Mouse (Mus musculus) hindlimb bud, embryonic 11.5 days (tissue): ENCODE results near the gene Tbcel.

Experiments used
- DNase-seq: peaks from one replicate; pipeline ENCODE4 v3.0.0-alpha.2; 2012; ENCODE audit warnings: low read depth, low spot score; ENCODE audit errors: extremely low spot score

Gene Tbcel

DNA sequence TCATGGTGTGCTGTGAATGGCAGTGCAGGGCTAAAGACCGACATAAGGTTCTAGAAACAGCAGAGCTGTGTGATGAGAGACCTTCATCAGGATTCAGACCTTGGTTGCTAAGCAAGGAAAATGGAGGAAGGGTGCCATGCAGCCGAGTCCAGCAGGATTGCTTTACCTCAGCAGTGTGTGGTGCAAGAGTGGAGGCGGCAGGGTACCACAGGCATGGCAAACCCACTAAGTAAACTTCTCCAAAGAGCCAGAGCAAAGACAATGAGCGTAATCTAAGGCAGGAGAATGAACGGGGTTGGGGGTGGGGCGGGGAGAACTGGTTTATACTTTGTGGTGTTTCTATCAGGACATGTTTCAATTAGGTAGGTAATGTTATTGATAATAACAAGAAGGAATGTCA, 58.6 kb downstream of the Tbcel start:
- no peak for DNase-seq

DNA sequence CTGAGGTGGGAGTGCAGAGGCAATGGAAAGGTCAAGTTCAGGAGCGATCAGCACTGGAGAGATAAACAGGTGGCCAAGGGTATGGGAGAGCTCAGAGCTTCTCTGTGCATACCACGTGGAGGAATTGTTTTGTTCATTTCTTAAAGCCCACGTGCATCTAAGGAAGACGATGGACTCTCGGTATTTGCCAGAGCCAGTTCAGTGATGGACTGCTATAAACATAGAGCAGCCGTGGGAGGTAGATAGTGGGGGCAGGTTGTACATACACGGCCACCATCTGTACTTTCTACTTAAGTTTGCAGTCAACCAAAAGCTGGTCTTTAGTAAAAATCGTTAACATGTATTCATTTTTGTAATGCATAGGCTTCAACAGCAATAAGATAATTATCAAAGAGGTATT, 65.5 kb downstream of the Tbcel start:
- no peak for DNase-seq

DNA sequence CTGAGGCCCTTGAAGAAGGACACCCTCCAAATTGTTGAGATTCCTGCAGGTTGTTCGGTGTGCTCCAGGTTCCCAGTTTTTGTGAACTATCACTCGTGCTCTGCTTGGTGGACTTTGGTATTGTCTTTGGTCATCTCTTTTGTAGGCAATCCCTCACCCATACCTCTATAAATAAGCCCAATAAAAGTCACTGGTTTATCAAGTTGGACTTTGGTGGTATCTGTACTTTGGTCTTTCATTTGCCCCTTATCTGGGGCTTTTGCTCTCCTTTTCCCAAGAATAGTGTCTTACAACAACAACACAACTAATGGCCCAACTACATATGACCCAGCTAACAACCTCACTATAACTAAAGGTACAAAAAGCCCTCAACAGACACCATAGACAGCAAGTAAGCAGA, 66.4 kb downstream of the Tbcel start:
- DNase-seq, result no peak

DNA sequence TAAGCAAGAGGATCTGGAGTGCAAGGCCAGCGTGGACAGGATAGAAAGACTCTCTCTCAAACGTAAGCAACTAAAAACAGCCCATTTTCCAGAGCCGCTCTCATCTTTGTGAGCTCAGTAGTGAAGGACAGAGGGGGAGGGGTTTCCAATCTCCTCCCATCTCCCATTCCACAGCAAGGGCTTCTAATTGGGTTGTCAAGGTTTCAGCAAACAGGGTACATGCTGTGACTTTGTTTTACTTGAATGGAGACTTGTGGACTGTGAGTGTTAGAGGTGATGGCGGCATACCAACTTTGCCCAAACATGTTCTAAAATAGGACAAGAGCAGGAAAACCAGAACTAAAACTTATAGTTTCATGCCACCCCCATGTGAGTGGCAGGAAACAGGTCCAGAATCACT, 68.2 kb downstream of the Tbcel start:
- no peak for DNase-seq

DNA sequence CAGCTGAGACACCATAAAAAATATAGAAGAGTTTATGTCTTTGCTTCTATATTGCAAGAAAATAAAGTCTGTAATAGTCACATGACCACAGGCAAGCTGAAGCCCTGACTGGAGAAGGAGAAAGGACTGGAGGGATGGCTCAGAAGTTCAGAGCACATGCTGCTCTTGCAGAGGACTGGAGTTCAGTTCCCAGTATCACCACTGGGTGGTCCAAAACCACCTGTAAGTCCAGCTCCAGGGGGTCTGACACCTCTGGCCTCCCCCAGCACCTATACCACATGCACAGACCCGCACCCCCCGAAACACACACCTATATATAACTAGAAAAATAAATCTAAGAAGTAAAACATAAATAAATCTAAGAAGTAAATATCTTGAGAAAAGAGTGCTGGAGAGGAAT, 75.5 kb downstream of the Tbcel start:
- DNase-seq, result no peak

DNA sequence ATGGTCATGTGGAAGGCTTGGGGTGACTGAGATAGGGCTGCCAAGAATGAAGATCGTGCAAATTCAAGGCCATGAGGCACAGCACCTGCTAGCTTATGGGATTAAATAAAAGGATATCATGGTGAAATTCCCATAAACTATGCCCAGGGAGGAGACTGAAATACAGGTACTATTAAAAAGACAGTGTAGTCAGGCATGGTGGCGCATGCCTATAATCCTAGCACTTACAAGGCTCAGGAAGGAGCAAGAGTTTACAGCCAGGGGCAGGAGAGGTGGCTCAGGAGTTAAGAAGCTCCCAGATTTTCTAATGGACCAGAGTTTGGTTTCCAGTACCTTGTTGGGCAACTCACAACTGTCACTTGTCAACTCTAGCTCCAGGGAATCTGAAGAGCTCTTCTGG, 76.0 kb downstream of the Tbcel start:
- no peak for DNase-seq

DNA sequence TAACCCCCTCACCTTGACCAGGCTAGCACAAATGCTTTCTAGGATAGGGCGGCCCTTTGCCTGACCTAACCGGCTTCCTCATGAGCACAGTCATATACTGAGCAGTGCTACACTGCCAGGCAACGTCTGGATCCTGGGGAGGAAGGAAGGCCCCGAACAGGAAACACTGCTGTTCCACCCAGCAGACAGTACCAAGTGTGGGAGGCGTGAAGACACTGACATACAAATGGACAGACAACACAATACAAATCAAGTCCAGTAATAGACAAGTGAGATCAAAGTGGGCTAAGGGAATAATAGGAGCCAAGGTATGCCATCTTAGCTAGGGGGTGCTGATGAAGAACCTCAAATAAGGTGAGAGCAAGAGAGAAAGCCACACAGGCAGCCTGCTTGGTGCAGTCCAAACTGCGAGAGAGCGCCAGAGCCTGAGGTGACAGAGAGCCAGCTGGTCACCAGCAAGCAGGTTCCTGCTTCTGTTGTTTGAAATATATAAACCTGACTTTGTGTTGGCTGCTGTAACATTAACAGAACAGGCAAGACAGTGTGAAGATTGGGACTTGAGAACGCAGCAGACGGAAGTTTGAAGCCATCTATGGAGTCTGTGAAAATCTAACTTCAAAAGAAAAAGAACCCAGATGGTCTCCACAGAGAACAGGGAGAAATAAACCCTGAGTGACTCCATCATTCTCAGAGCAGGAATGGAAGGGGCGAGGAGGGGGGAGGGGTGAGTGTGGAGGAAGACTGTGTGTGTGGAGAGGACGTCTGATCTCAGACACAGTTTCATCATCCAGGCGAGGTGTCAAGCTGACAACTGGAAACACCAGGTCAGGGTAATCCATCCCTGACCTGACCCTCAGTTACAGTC, 79.3 kb downstream of the Tbcel start:
- DNase-seq, result no peak

DNA sequence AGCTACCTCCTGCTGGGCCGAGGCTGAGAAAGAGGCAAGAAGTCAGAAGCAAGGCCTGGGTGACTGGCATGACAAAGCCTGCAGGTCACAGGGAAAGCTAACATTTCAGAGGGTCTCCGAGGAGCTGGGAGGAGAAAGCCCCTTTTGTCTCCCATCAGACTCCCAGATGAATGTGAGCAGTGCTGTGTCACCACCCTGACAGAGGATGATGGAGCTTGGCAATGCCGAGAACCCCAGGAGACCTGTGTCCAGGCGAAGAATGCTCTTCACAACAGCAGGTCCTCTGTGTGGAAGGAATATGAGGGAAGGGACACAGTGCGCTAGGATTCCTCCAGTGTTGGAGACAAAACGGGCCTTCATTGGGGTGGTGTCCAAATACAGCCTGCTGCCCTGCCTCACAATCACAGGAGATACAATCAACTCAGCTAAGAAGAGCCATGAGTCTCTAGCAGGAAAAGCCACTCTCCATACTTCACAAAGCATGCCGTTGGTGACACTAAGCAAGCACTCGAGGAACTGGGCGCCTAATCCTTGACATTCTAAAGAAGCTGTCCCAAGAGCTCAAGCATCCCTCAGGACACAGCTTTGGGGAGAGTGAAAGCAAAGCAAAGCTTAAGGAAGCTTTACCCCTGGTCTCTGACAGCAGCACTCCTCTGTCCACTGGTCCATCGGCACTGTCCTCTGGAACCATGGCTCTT, 80.8 kb downstream of the Tbcel start:
- DNase-seq, result no peak

DNA sequence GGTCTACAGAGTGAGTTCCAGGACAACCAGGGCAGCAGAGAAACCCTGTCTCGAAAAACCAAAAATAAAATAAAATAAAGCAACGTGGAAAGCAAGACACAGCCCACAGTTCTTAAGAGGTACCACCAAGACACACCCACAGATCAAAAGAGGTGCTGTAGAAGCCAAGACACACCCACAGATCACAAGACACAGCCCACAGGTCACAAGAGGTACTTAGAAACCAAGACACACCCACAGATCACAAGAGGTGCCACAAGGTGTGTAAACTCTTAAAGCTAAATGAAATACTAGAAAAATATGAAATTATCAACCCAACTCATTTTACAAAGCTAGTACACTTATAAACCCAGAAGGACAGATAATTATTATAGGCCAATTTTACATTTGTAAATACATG, 84.0 kb downstream of the Tbcel start:
- DNase-seq, result no peak

DNA sequence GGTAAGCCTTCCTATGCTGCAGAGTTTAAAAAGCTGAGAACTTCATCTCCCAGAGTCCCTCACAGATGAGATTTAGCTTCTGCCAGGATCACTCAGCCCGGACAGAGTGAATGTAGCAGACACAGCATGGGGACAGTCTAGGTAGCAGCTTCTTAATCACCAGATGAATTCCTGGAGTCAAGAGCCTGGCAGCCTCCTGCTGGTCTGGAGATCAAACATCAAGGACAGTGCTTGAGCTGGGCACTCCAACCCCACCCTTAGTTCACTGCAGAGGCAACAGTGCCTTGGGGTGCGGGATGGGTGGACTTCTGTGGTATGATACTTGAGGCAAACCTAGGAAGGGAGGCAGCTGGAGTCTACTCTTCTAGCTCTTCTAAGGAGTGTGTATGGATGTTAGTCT, 87.9 kb downstream of the Tbcel start:
- no peak for DNase-seq

DNA sequence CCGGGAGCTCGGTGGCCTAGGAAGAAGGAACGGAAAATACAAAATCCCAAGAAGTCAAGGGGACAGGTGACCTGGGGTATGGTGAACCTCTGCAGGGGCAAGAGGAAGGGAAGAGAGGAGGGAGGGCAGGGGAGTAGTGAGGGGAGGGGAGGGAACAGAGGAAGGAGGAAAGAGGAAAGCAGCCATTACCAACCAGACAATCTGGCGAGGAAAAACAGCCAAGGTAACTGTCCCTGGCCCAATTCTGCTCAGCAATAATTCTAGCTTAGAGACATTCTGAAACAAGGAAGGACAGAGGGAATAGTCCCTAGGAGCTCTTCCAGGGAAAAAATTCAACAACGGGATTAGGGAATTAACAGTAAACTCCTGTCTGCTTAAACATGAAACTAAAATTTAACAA, 88.8 kb downstream of the Tbcel start:
- DNase-seq, result no peak

DNA sequence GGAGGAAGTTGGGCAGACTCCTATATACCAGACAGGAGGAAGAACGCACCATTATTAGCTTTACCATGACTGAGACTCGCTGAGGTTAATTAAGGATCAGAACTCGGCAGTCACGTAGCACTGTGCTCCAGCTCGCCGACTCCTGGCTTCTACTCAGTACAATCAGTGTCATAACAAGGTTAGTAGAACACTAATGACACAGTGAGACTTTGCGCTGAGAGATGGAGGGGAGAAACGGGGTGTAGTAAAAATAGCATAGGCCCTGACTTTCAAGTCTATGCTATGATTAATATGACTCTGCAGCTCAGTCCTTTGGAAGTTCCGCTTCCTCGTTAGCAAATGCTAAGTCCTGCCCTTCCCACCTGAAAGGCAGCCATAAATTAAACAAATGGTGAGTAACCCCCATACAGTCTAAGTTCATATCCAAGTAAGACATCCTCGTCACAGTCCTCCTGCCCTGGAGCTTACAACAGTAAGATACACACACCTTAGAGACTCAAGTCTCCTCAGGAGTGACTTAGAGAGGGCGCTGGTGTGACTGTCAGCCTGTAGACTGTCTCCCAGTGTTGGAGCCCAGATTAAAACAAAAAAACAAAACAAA, 90.2 kb downstream of the Tbcel start:
- no peak for DNase-seq

DNA sequence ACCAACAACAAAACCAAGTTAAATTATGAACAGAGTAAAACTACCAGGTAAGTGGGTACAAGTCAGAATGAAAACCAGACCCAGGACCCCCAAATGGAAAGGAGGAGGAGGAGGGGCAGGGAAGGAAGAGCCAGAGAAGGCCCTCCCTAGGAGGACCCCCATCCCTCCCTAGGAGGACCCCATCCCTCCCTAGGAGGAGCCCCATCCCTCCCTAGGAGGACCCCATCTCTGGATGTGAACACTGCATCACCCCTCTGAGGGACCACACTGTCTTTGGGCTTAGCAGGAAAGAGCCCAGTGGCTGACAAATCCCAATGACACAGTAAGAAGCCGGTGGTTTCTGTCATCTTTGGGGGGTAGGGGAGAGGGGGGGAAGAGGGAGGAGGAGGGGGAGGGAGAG, 92.4 kb downstream of the Tbcel start:
- no peak for DNase-seq

DNA sequence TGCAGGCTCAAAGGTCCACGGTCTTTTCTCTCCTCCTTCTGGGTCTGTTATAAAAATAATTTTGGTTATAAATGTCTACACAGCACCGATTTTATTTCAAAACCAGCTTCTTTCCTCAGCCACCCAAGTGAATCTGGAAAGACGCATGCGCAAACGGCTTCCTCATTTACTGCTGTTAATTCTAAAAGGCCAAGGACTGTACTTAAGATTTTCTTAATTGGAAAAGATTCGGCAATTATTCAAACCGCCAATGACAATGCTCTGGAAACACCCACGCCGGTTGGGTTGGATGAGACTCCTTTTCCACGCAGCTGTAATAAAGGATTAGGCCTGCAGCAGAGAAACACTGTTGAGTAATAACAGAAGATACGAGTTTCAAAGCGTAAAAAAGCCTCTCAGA, 94.3 kb downstream of the Tbcel start:
- DNase-seq, result no peak

DNA sequence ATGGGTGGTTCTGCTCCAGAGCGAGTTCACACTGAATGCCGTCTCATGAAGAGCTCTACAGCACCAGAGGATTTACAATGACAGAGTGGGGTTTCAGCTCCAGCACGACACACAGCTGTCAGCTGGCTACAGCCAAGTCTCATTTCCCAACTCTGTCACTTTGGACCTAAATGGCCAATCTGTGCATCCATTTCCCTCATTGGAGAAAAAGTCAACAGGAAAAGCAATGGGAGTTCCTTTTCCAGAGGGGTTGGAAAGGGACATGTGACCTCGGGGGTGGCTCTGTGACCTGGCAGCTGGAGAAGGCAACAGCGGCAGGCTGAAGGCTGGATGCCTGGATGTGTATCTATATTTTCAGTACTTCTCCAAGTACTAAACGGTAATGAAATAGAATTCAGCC, 96.3 kb downstream of the Tbcel start:
- no peak for DNase-seq

DNA sequence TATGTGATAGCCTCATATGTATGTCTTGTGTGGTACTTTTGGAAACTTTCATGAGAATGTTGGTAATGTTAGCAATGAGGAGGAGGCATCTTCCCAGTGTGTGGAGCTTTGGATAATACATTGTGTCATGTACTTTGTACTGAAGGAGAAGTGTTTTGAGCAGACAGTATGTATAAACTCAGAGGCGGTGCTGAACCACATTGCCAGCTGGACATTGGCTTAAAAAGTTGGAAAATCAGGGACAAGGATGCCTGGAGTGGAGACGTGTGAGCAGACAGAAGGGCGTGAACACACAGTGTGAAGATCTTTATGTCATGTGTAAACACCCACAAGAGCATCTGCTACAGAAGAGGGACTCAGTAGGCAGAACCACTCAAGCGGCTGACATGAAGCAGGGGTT, 101.9 kb downstream of the Tbcel start:
- DNase-seq, result no peak

DNA sequence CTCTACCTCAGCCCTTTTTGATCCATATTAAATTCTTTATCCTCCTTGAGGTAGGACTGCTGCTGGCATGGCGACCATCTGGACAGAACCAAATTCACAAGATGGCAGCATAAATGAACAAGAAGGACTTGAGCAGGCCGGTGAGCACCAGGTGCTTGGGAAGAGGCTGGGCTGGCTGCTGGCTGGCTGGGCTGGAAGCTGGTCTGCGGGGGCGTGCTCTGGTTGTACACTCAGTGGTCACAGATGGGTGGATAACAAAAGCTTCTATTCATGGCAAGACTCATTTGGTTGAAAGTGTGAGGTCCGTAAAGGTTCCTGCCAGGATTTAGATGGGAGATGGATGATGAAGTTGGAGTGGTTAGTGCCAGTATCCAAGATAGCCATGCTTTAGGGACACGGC, 106.1 kb downstream of the Tbcel start:
- DNase-seq, result no peak

DNA sequence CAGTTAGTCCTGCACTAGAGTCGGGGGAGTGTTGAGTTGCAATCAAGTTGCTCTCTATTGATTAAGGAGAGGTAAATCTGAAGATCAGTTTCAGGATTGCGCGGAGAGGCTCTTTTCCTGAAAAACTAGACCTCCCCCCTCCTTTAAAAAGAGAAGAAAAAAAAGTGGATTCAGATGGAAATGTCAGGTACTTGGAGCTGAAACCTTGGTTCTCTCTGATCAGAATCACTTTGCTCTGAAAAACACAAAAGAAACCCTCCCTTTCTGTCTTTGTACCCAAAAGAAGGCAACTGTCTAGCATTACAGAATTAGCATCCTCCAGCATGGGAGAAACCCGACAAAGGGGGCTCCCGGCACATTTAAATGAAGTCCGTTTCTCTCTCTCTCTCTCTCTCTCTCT, 107.8 kb downstream of the Tbcel start, which contains the start of gene Tecta:
TSS of gene Tecta (minus strand) at position 101 of the 400 bp plus-strand sequence.
- DNase-seq, result no peak

DNA sequence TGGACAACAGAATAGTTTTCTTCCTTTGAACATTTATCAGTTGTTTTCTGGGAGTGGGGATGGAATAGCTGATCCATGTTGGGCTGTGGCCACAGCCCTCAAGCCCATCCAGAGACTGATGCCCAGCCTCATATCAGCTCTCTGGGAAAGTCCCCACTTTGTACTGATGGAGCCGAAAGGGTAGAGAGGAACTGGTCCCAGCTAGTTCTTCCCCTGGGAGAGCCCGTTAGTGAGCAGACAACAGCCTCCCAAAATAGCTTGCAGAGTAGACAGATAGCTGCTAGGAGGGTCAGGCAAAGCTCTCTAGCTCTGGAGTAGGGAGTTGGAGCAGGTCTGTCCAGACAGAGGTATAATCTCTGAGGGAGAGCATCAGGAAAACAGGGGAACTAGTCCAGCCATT, 111.5 kb downstream of the Tbcel start:
- DNase-seq, result no peak

DNA sequence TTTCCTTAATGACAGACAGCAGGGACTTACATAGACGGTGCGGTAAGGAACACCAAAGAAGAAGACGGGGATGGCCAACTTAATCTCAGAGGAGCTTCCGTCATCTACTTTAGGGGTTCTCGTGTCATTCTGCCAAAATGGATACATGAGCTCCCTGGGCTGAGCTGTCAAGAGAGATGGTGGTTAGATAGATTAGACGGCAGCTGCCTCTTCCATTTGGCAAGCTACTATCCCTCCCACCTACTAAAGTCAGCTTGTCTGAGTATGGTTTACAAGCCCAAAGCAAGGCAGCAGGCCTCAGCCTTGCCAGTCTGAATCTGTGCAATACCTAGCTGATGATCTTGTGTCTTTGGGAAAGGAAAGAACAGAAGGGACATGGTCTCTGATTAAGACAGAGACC, 112.7 kb downstream of the Tbcel start:
- no peak for DNase-seq

DNA sequence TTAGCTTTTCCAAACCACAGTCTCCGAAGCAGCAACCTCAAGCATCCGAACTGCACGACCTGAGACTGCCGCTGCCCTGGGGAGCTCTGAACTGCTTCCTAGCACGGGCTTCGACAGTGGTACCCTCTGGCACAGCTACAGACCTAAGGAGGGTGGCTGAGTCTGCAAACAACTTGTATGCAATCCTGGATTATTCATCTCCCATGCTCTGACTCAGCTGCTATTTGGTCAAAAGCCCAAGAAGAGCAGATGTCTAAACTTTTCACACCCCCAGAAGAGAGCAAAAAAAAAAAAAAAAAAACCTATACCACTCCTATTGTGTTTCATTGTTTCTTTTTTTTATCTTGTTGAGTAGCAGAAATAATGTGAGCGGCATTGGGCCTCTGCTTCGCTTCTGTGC, 113.3 kb downstream of the Tbcel start:
- DNase-seq, result no peak

DNA sequence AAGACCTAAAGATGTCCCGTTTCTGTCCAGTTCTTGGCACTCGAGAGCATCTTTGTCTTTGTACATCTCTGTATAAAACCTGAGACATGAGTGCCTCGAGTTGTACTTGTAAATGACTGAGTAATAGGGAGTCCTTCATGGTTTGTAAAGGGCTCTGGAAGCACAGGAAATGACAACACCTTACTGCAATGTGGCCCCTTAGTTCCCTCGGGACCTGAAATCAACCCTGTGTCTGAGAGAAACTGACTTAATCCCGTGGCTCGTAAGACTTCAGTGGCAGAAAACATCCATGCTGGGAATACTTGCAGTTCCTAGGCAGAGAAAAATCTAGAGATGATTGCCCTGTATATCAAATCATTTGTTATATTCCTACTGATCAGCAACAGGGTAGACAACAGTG, 114.7 kb downstream of the Tbcel start:
- DNase-seq, result no peak
